Mouse (Mus musculus) midbrain, embryonic 14.5 days (tissue): ENCODE results near the gene Nkx2-5. TPM values are rescaled to one million over a fixed set of nuclear protein-coding genes. Genes with fewer than 3 reads are reported as not detected.

Source experiments
- ATAC-seq: fragments of 200-750 bp; cut with Nextera tagmentation; 2 replicates; pipeline ENCODE4 v1.8.0; 2017; ENCODE audit warnings: moderate number of reproducible peaks, moderate library complexity; ENCODE audit not compliant: low FRiP score, low TSS enrichment
- DNase-seq: peaks from one replicate; pipeline ENCODE4 v3.0.0-alpha.2; 2015
- H3K27ac ChIP-seq: fragments of 300-500 bp; sonication (generic); replicated peaks from 2 replicates; pipeline ENCODE4 v1.5.1; 2014; ENCODE audit warnings: mild to moderate bottlenecking, low read depth, low read length, moderate library complexity
- H3K27me3 ChIP-seq: fragments of 300-500 bp; sonication (generic); 2 replicates; pipeline ENCODE4 v1.6.1; 2014; ENCODE audit warnings: low read length, control low read depth, mixed read lengths; ENCODE audit not compliant: control insufficient read depth, insufficient read depth
- H3K36me3 ChIP-seq: fragments of 300-500 bp; sonication (generic); 2 replicates; pipeline ENCODE4 v1.6.1; 2014; ENCODE audit warnings: low read length, control low read depth; ENCODE audit not compliant: control insufficient read depth, insufficient read depth
- H3K4me1 ChIP-seq: fragments of 300-500 bp; sonication (generic); 2 replicates; pipeline ENCODE4 v1.6.1; 2014; ENCODE audit warnings: mild to moderate bottlenecking, antibody characterized with exemption, low read length, control low read depth; ENCODE audit not compliant: control insufficient read depth, insufficient read depth
- H3K4me2 ChIP-seq: fragments of 300-500 bp; sonication (generic); 2 replicates; pipeline ENCODE4 v1.6.1; 2014; ENCODE audit warnings: mild to moderate bottlenecking, low read length, moderate library complexity
- H3K4me3 ChIP-seq: fragments of 300-500 bp; sonication (generic); replicated peaks from 2 replicates; pipeline ENCODE4 v1.5.1; 2014; ENCODE audit warnings: low read depth, low read length
- H3K9ac ChIP-seq: fragments of 300-500 bp; sonication (generic); replicated peaks from 2 replicates; pipeline ENCODE4 v1.6.1; 2014; ENCODE audit warnings: mild to moderate bottlenecking, low read length, moderate library complexity
- H3K9me3 ChIP-seq: fragments of 300-500 bp; sonication (generic); 2 replicates; pipeline ENCODE4 v1.6.1; 2016; ENCODE audit warnings: low read length, control low read depth, mixed read lengths; ENCODE audit not compliant: control insufficient read depth
- WGBS: fragments of 180-500 bp; shearing (Covaris S2); extraction: QIAGEN DNeasy Blood & Tissue Kit; methylation state at CpG from one replicate; pipeline ENCODE4 v1.1.7; 2014; 5-methylcytosine and 5-hydroxymethylcytosine counted together
- polyA plus RNA-seq: library from polyadenylated mRNA; unstranded; fragments of >200 nt; fragmentation: Nextera tagmentation; extraction: Ambion mirVana; gene quantifications from 2 replicates; pipeline ENCODE4 v1.2.1, GENCODE M21; 2014

The Nkx2-5 gene
- polyA plus RNA-seq, 1 experiment from 2014 or later: not detected

GRCm38 (mm10) chr17:26790269-26791214 lies 54.3 kb downstream of the Nkx2-5 start:
- 89% methylated on average over 11 of the region's 11 CpGs for WGBS
- no peak overlapping the region for H3K27ac ChIP-seq
- ATAC-seq: no peak

GRCm38 (mm10) chr17:26789460-26790268 lies 55.1 kb downstream of the Nkx2-5 start:
- no peaks in the 10 kb centered on the region for H3K27me3 ChIP-seq
- H3K9me3 ChIP-seq: no peaks in the 10 kb centered on the region
- DNase-seq (no peak), ATAC-seq (no peak)
- H3K4me1 ChIP-seq: no peaks in the 10 kb centered on the region
- no peak overlapping the region for H3K27ac ChIP-seq
- peaks cover 88% of the 10 kb centered on the region for H3K36me3 ChIP-seq
- H3K4me2 ChIP-seq: no peak overlapping the region
- WGBS: 96% methylated on average over 8 of the region's 8 CpGs
- no peak overlapping the region for H3K9ac ChIP-seq
- no peak overlapping the region for H3K4me3 ChIP-seq

More at GRCm38 (mm10) chr17:26790269-26791214, 54.3 kb downstream of the Nkx2-5 start:
- Histone ChIP-seq H3K4me1 (no peaks in the 10 kb centered on the region), H3K4me3 (no peak overlapping the region), H3K36me3 (peaks cover 79% of the 10 kb centered on the region), H3K27me3 (no peaks in the 10 kb centered on the region), H3K4me2 (no peak overlapping the region), H3K9ac (no peak overlapping the region), H3K9me3 (no peaks in the 10 kb centered on the region)
- no peak for DNase-seq

GRCm38 (mm10) chr17:26788986-26789385 lies 55.8 kb downstream of the Nkx2-5 start:
- Histone ChIP-seq H3K4me2 (no peak overlapping the region), H3K27me3 (no peaks in the 10 kb centered on the region), H3K9ac (no peak overlapping the region), H3K36me3 (peaks cover 93% of the 10 kb centered on the region), H3K4me3 (no peak overlapping the region), H3K27ac (no peak overlapping the region), H3K9me3 (no peaks in the 10 kb centered on the region), H3K4me1 (no peaks in the 10 kb centered on the region)
- ATAC-seq: no peak
- DNase-seq: no peak
- WGBS: 94% methylated on average over 8 of the region's 8 CpGs

Other genes starting within 250 kb of the Nkx2-5 start
- gene Atp6v0e, start 181.8 kb downstream of the Nkx2-5 start, polyA plus RNA-seq: 85.5 and 90.5 TPM in 2 replicates
- gene Crebrf, start 129.4 kb downstream of the Nkx2-5 start, polyA plus RNA-seq: 12.9 and 18.1 TPM in 2 replicates
- gene Bnip1, start 63.9 kb downstream of the Nkx2-5 start, polyA plus RNA-seq: 54.5 and 59.0 TPM in 2 replicates
- 1.2 and 2.3 TPM in 2 replicates for gene Kifc5b, start 72.1 kb upstream of the Nkx2-5 start, polyA plus RNA-seq
- gene Phf1, start 88.0 kb upstream of the Nkx2-5 start, polyA plus RNA-seq: 18.2 and 24.0 TPM in 2 replicates
- gene Cuta, start 94.6 kb upstream of the Nkx2-5 start, polyA plus RNA-seq: 99.2 and 108 TPM in 2 replicates
- gene Syngap1, start 96.2 kb upstream of the Nkx2-5 start, polyA plus RNA-seq: 5.5 and 9.7 TPM in 2 replicates
- 8.7 and 11.3 TPM in 2 replicates for gene Zbtb9, start 128.2 kb upstream of the Nkx2-5 start, polyA plus RNA-seq
- 5.5 and 5.8 TPM in 2 replicates for gene Bak1, start 184.0 kb upstream of the Nkx2-5 start, polyA plus RNA-seq
- gene Itpr3, start 212.3 kb upstream of the Nkx2-5 start, polyA plus RNA-seq: 0.51 and 0.82 TPM in 2 replicates